Mouse (Mus musculus) T-helper 1 cell (primary cell): ENCODE measurements around the gene Egfl7.

Experiments used
- in situ Hi-C: fragments of 300-600 bp; cut with MboI, MseI; formaldehyde crosslinking; loops from one replicate; pipeline ENCODE4 v1.15.1; 2025; ENCODE audit warnings: high pct_unique_total_duplicates

The Egfl7 gene

DNA sequence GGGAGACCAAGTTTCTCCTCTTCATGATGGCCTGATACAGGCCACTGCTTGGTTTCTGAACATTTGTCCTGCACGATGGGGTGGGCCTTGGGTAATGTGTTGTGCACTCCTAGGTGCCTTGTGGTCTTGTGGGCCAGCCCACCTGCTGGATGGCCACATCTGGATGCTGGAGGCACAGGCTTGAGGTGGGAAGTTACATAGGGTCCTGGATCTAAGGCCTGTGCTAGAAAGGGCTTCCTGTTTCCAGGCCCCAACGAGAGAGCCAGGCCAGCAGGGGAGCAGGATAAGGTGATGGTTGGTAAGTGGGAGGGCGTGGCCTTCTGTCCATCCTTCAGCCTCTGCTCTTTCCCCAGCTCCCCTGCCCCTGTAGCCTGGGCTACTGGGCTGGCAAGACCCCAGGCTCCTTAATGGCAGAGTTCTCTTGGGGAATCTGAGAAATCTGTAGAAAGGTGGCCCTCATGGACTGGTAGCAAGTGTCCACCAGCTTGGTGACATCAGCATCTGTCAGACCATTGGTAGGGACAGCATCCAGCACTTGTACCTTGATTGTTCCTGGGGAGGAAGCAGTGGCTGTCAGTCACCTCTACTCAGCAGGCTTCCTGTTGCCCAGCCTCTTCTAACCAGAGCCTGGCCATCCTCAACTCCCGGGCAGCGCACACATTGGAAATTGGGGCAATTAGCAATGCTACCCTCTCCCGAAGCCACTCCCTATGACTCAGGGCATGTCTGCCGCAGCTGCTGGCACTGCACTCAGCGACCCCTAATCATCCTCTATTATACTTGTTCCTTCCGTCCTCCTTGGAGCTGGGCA, 13.6 kb downstream of the Egfl7 start:
- in situ Hi-C loops = no loop called here

DNA sequence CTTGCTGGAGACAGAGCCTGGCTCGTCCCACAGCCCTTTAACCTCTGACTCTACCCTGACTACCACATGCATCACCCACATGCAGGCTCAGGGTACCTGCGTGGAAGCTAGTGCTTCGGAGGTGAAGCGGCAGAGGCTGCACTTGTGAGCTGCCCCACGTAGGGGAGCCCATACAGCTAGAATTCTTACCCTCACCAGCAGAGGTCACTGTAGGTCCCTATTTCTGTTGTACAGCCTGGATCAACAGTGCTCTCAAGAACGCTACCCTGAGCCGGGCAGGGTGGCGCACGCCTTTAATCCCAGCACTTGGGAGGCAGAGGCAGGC, 14.2 kb downstream of the Egfl7 start:
- in situ Hi-C loops = no loop called here

DNA sequence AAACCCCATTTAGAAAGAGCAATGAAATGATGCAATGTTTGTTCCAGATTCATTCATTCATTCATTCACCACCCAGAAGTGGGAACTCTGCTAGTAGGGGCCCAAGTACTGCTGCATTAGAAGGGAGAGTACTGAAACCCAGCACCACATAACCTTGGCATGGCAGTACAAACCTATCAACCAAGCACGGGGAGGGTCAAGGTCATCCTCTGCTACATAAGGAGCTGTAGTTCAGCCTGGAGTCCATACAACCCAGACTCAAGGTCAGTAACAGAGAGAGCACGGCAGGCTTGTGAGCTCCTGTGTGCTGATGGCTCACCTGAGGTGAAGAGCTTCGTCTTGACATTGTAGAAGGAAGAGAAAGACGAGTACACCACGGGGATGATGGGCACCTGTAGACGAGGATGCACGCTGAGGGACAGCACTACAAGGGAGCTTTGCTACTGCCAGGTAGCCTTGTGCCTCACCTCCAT, 14.7 kb downstream of the Egfl7 start:
- in situ Hi-C loops = no loop called here

DNA sequence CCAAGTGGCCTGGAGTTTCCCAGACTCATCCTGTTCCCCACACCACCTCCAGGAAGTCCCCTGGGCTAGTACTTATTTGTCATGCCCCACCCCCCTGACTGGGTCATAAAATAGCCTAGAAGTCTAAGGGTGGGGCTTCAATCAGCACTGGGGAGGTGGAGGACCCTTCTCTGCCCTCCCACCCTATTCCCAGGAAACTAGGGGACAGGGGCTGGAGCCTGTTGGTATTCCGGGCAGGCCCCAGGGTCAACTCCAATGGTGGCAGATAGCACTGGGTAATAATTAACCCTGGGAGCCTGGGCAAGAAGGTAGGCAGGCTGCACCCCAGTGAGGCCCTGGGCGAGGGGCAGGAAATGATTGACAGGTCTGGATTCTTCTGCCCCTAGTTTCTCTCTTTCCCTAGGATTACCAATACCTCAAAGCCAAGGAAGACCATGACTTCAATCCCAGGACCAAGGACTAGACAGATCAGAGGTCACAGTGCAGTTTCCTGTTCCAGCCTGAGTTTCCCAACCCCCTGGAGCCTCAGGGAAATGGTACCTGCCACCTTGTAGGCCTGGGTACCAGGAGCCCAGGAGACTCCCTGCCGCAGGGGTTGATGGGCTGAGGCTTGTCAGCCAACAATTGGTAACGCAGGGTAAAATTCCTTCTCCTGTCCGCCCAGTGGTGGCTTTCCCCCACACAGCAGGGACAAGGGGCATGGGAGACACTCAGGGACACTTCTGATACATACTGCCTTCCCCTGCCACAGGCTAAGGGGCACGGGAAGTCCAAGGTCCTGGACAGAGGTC, 15.3 kb downstream of the Egfl7 start:
- in situ Hi-C loops = no loop called here

DNA sequence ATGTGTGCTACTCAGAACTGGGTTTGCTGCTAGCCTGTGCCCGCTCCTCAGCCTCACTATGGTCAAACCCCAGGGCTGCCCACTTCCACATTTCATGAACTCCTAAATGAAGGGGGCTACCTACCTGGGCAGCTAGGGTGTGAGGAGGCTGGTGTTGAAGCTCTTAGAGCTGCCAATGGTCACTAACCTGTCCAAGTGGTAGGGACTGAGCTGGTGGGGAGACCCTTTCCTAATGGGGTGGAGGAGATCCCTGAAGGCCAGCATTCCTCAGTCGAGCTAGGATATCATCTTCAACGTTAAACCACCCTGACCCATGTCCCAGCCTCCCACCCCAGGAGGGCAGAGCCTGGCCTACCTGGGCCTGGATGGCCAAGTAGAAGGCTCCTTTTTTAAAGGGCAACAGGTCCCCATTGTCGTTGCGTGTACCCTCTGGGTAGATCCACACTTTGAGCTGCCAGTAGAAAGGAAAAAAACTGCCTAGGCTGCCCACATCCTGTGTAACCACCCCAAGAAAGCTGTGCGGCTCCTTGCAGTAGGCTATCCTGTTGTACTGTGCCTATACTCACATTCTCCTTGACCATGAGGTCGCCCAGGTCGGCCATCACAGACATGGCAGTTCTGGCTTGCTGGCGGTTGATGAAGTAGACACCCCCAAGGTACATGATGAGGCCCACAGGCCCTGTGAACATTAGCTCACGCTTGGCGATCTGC, 16.1 kb downstream of the Egfl7 start:
- in situ Hi-C loops = no loop called here

DNA sequence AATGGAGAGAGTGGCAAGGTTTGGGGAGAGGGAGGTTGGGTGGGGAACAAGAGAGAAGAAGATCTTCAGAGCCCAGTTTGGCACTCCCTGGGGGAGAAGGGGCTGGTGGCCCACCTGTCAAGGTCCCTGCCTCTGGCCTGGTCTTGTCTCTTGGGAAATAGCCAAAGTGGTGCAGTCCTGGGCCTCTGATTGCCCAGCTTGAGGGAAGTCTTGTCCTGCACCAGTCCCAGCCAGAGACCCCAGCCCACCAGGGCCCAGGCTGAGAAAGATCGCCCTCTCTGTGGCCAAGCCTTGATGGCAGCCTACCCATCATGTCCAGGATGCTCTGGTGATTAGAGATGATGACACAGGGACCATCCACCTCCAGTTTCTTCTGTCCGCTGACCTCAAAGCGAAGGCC, 17.1 kb downstream of the Egfl7 start:
- in situ Hi-C loops = no loop called here

DNA sequence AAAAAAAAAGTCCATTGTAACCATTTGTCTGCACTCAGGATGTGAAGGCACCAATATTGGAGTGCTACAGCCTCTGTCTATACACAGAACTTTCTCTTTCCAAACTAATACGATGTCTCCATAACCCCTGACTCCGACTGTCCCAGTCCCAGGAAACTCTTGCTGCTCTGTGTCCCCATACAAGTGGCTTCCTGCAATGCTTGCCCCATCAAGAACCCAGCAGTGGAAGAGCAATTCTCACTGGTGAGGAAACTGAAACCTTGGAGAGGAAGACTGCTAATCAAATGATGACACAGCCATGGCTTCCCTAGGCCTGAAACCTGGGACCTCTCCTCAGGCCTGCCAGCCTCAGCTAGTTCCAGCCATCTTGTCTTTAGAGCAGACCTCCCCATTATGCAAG, 18.0 kb downstream of the Egfl7 start:
- in situ Hi-C loops = no loop called here

DNA sequence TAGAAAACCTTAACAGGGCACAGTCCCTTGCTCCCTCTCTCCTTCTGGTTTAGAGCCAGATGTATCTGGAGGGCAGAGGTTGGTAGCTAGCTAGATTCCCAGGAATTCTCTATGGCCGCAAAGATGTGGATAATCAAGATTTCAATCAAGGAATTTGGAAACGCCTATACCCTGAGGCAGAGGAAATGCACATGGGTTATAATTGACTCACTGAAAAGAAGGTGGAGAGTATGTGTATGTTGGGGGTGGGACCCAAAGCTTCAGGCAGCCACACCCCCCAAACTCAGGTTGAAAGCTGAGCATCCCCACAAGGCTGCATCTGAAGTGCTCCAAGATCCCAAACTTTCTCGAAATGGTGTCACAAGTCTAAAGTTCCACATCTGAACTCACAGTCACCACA, 18.6 kb downstream of the Egfl7 start:
- in situ Hi-C loops = no loop called here

DNA sequence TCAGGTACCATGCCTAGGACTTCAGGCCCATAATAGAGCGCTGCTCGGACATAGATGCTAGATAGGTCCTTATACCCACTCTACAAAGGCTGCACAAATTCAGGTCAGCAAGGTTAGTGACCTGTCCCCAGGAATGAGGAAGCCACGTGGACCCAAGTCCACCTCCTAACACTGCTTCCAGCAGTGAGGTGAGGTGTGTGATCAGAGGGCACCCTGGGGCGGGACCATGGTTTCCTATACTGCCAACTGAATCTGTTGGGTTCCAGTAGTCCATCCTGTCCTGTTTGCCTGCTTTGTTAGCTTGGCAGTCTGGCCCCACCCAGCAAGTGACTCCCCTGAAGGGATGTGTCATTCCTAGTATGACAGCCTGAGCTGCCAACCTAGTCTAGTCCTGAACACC, 20.2 kb downstream of the Egfl7 start:
- in situ Hi-C loops = no loop called here

DNA sequence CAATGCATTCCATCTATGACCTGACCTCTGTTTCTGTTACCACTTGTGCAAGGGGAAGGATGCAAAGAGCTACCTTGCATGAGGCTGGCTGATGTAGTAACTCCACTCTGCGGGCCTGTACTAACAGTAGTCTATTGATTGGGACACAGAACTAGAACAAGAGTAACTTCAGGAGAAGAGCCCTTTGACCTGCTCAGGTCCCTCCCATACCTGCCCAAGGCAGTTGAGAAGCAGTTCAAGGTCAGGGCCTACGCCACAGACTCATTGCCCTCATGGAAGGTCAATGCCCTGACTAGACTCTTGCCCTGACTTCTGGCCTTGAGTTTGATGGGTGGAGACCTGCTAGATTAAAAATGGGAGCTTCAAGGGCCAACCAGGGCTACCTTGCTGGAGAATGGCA, 20.9 kb downstream of the Egfl7 start:
- in situ Hi-C loops = no loop called here

DNA sequence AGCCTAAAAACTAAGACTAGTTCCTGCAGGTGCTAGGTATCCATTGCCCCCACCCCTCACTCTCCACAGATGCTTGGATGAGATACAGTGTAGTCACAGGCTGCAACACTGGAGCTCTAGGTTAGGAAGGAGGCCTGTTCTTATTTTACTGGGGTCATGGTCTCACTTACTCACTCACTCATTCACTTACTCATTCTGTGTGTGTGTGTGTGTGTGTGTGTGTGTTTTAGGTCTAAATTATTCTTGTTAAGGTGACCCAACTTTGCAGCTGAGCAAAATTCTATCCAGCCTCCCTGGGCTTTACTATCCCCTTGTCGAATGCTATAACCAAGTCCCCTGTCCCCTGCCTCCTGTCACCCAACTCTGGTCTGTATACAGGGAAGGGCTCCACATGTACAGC, 21.8 kb downstream of the Egfl7 start:
- in situ Hi-C loops = no loop called here

DNA sequence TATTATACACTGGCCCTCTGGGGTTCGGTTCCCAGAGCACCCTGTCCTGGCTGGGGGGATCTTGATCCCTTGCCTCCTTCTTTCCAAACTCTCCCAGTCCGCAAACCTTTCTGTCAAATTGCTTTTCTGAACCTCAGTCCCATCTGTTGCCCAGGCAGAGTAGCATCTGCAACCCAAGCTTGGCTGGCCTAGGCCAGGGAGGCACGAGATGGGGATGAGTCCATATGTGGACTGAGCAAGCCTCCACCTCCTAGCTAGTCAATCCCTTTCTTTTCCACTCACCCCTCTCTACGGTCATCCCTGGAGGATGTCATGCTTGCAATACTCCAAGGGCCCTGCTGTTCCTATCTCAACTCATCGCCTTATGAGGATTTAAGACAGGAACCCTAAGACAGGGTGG, 22.8 kb downstream of the Egfl7 start:
- in situ Hi-C loops = no loop called here

DNA sequence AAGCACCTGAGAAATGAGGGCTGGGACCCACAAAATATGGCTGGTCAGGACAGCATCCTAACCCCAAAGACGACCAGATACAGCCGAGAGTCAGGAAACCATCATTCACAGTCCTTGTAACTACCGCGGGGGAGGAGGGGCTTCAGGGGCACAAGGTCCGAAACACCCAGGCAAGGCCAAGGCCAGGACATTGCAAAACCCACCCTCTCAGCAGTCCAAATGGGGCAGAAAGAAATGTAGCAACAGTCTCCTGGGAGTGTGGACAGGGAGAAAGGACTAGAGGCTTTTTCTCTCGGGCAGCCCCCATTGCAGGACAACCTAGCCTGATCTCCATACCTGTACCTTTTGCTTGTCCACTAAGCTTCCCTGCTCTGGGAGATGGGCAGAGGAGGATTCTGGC, 23.3 kb downstream of the Egfl7 start:
- in situ Hi-C loops = no loop called here

DNA sequence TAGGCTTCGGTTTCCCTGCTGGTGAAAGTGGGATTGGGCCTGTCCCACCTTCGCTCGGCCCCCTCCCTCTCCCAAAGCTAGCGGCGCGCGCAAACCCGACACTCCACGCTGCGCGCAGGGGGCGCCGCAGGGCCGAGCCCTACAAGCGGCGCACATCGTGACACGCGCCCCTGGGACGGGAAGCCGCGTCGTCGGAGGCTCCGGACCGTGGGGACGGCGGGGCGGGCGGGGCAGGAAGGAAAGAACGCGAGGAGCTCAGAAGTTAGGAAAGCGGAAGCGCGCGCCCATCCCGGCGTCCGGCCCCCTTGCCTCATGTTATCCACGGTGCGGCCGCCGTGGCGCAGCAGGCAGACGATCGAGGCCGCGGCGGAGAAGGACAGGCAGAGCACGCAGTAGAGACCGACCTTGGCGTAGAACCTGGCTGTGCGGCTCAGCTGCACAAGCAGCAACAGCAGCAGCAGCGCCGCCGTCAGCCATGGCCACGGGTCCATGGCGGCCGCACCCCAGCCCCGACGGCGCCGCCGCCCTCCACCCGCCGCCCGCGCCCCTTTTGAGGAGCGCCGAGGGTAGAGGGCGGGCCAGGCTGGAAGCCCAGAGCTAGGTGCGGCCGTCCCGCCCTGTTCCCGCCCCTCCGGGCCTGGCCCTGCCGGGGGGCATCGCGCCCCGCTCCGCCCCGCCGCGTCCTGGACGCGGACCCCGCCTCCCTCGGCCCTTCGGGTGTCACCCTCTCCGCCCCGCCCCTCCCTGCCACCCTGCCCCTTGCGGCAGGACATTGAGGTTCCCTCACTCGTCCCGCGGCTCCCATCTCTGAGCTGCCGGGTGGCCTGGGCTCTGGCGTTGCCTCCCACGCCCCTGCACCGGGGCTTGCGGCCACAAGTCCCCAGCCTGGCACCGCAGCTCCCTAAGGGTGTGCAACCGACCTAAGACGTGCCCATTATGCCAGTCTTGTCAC, 24.2 kb downstream of the Egfl7 start, which contains the start of gene Agpat2:
Gene Agpat2, minus strand, starts transcription at position 698 of the 952 bp plus-strand sequence.
- in situ Hi-C loops = no loop called here

DNA sequence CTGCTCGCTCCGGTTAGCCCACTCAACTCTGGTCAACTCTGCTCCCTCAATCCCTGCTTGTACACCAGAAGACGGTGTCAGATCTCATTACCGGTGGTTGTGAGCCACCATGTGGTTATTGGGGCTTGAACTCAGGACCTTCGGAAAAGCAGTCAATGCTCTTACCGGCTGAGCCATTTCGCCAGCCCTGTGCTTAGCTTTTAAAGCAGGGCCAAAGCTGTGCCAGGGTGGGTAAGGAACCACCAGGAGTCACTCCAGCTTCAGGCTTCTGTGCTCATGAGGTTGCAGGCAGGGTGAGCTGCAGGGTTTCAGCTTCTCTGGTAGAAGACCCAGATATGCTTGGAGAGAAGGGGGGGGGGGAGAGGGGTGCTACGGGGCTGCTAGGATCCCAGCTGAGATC, 25.5 kb downstream of the Egfl7 start:
- in situ Hi-C loops = no loop called here

DNA sequence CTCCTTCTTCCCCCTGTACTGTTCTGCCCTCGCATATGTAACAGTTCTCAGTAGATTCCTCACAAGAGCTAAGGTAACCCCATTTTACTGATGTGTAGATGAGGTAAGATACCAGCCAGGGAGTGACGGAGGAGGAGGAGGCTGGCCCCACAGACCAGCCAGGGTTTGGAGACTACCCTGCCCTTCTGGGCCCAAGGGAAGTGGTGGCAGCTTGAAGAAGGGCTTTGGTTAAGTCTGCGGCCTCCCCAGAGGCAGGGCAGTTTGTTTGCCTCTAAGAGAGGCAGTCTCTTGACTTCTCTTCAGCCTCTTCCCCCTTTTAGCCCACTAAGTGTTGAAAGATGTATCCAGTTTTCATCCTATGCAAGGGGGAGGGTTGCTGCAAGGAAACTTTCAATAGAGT, 26.8 kb downstream of the Egfl7 start:
- in situ Hi-C loops = no loop called here

DNA sequence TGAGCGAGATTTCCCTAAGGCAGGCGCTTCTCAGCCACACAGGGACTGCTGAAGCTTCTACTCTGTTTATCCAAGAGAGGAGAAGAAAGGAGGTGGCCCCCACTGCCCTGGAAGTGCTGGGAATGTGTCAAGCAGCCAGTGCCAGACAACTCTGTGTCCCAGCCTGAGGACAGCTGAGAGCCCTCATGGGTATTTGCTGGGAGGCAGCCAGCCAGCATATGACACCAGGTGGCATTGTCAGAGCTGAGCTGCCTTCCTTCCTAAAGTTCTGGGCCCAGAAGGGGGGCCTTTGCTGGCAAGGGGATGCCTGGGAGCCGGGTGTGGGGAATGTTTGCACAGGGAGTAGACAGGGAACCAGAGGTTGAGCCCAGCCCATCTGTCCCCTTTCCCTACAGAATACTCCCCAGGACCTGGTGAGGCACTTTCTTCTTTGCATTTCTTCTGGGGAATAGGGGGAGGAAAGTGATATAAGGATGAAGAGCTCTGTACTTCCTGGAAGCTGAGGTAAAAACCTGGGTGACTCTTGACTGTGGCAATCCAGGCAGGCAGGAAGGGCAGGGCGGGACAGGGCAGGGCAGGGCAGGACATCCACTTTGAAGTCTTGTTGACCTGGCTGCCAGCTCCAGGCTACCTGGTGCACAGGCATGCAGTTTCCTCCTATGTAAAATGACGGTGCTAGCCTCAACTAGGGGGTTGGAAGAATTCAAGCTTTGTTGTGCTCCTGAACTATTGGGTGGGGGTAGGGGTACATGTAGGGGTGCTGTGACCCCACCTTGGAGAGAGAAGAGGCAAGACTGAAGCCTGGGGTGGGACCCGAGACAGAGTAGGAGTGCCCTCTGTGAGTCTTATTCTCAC, 27.5 kb downstream of the Egfl7 start:
- in situ Hi-C loops = no loop called here

DNA sequence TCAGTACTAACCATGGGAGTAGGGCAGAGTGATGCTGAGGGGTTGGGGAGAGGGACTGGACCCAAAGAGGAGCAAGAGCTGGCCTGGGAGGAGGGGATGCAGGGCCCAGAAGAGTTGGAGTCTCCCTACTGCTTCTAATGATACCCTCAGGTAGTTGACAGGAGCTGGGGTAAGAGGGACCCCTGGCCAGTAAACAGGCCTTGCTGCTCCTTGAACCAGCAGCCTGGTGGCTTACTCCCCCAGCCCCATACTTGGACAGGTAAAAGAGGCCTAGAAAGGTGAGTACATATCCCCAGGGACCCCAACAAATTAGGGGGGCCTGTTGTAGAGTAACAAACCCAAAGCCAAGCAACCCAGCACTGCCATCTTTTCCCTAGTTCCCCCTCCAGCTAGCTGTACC, 29.0 kb downstream of the Egfl7 start:
- in situ Hi-C loops = no loop called here

DNA sequence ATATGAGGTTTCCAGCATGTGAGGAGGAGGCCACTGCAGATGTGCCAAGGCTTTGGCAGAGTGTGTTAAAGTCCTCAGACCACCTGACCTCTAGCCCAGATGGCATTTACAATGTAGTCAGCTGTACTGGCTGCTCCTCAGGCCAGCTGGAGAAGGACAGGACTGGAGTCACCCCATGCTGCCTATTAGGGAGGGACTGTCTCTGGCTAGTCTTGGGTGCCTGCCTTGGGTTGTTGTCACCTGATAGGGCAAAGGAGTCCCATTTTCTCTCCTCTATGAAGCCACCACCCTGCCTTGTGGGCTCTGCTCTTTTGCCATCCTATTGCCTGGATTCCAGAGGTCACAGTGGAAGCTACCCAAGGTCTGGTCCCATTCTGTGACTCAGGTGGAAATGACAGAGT, 29.4 kb downstream of the Egfl7 start:
- in situ Hi-C loops = no loop called here

DNA sequence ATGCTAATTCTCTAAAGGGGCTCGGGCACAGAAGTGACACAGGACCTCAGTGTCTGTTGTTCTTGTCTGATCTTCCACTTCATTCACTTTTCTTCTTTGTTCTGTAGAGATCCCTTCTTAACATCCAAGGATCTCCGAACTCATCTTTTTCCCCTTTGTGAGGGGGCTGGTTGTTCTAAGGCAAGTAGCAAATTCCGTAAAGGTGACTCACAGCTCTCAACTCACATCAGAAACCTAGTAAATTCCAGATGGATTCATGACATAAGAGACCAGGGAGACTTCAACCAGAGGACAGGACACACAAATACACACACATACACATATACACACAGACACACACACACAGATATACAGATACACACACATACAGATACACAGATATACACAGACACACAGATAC, 30.7 kb downstream of the Egfl7 start:
- in situ Hi-C loops = no loop called here
